Mouse (Mus musculus) G1E (cell line): ENCODE data around the gene Alg9.

Source experiments
- CTCF ChIP-seq: IDR thresholded peaks from 2 replicates; pipeline ENCODE4 v1.5.1; 2012; ENCODE audit warnings: low read depth, low read length, inconsistent platforms, mixed read lengths
- GATA2 ChIP-seq: IDR thresholded peaks from 2 replicates; pipeline ENCODE4 v1.6.1; 2012; ENCODE audit warnings: low read depth, low read length, inconsistent platforms, borderline replicate concordance
- TAL1 ChIP-seq: conservative IDR thresholded peaks from 2 replicates; pipeline ENCODE4 v1.6.1; 2012; ENCODE audit warnings: low read depth, low read length, inconsistent platforms, mixed read lengths

- TF ChIP-seq CTCF: no peak
- TF ChIP-seq TAL1: no peak
- no peak for TF ChIP-seq GATA2
These were observed 112.5 kb downstream of the Alg9 start for GRCm38 (mm10) chr9:50887351-50887750.
